Mouse (Mus musculus): ENCODE measurements around the gene Fxn. TPM values are rescaled to one million over a fixed set of nuclear protein-coding genes. Genes with fewer than 3 reads are reported as not detected.
A peak's percentile ranks its signal among the peaks of the same experiment; 100 is the strongest.
"Not testable (repeated sequence)": the region's sequence is repeated elsewhere in the genome, so short reads cannot be mapped to it uniquely, and the experiment has no call there.

The Fxn gene
- polyA plus RNA-seq, 1 experiment from 2014 or later = 65.0 TPM

DNA sequence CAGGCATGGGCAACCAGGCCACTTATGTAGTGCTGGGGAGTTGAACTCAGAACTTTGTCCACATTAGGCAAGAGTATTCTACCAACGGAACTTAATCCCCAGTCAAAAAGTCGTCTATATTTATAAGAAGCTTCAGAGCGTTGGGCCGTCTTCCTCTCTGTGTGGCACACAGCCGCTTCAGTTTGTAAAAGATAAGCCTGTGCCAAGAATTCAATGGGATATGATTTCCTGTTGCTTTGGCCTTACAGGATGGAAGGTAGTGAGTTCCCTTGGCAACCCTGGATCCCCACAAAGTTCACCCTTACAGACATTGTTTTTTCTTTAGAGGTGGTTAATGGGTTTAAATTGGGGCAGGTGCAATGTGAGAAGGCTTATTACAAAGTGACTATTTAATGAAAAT lies 22.0 kb downstream of the Fxn start:
- H3K36me3 ChIP-seq (replicated peaks) = peaks cover 28% of the 10 kb centered on the region
- no peak for DNase-seq (ENCODE audit: low spot score)
- 93% methylated on average over 5 of the region's 5 CpGs for WGBS
- peaks cover 6% of the 10 kb centered on the region for H3K4me1 ChIP-seq
- H3K9me3 ChIP-seq = no peaks in the 10 kb centered on the region
- H3K27ac ChIP-seq (replicated peaks) = no peak overlapping the region
- no peaks in the 10 kb centered on the region for H3K27me3 ChIP-seq (replicated peaks; ENCODE audit: low read depth, poor library complexity, severe bottlenecking)
- no peak overlapping the region for H3K4me3 ChIP-seq

DNA sequence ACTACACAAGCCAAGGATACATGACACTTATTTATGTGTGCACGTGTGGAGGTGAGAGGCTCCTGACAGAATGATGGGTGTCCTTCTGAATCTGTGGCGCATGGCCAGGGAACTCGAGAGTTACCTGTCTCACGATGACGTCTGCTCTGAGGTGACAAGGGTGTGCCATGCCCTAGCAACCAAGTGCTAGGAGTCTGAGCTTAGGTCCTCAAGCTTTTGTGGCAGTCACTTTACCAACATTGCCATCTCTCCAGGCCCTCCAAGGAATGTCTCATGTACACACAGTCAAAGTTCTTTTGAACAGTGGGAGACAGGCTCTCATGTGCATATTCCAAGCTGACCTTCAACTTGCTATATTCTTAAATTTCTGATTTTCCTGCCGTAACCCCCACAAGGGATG lies 22.4 kb downstream of the Fxn start:
- H3K27ac ChIP-seq (replicated peaks) = no peak overlapping the region
- 94% methylated on average over 6 of the region's 6 CpGs for WGBS
- peaks cover 26% of the 10 kb centered on the region for H3K36me3 ChIP-seq (replicated peaks)
- no peak for DNase-seq (ENCODE audit: low spot score)
- no peak overlapping the region for H3K4me3 ChIP-seq
- no peaks in the 10 kb centered on the region for H3K9me3 ChIP-seq
- no peaks in the 10 kb centered on the region for H3K27me3 ChIP-seq (replicated peaks; ENCODE audit: low read depth, poor library complexity, severe bottlenecking)
- peaks cover 6% of the 10 kb centered on the region for H3K4me1 ChIP-seq

DNA sequence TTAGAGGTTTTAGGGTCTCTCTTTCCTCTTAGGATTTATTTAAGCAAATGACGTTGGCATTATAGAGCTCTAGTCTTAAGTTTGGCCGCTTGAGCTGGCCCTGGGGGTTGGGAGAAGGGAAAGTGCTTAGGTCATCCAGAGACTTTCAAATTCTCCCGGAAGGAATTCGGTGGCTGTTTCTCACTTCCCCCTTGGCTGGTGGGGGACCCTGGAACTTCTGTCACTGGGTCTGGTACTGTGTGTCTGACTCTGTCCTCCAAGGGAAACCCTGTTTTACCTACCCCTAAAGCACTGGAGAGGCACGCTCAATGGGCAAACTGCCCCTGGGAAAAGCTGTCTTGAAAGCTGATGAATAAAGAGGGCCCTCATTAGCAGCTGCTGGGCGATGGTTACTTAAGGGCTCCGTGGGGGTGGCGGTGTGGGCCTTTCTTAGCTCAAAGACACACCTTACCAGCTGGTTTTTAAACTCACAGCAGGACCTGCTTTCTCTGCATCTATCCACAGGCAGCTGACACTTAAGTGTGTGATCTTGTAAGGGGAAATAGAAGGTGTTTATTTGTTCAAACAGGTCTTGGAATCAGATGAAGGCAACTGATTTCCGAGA lies 26.6 kb downstream of the Fxn start:
- Histone ChIP-seq H3K4me1 (peaks cover 23% of the 10 kb centered on the region), H3K36me3 (replicated peaks) (no peaks in the 10 kb centered on the region), H3K4me3 (no peak overlapping the region), H3K27ac (replicated peaks) (no peak overlapping the region), H3K27me3 (replicated peaks; ENCODE audit: low read depth, poor library complexity, severe bottlenecking) (no peaks in the 10 kb centered on the region), H3K9me3 (no peaks in the 10 kb centered on the region)
- WGBS = 25% methylated on average over 9 of the region's 9 CpGs
- DNase-seq (ENCODE audit: low spot score) = no peak

DNA sequence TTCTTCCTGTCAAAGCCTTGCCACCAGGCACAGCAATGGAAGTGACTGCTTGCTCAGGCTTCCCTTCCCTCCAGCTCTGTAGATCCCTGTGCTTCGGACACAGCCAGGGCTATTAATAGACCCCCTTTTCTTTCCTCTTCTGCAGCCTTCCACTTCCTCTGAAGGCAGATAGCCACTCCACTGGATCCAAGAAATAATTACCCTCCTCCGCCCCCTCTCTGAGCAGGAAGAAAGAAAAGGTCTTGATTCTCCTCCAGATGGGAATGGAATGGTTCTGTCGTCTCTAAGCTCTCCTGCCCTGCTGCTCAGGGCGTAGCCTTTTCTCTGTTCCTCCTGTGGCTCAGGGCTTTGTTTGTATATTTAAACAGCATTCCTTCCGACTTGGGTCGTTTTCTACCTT lies 28.5 kb downstream of the Fxn start:
- 15% methylated on average over 6 of the region's 6 CpGs for WGBS
- DNase-seq (ENCODE audit: low spot score) = no peak
- no peaks in the 10 kb centered on the region for H3K9me3 ChIP-seq
- H3K4me3 ChIP-seq = peak overlapping the region; percentile 25; the same call in 1 of the 2 replicates
- H3K27me3 ChIP-seq (replicated peaks; ENCODE audit: low read depth, poor library complexity, severe bottlenecking) = no peaks in the 10 kb centered on the region
- peaks cover 23% of the 10 kb centered on the region for H3K4me1 ChIP-seq
- H3K36me3 ChIP-seq (replicated peaks) = no peaks in the 10 kb centered on the region
- peak overlapping the region; percentile 30 for H3K27ac ChIP-seq (replicated peaks)

DNA sequence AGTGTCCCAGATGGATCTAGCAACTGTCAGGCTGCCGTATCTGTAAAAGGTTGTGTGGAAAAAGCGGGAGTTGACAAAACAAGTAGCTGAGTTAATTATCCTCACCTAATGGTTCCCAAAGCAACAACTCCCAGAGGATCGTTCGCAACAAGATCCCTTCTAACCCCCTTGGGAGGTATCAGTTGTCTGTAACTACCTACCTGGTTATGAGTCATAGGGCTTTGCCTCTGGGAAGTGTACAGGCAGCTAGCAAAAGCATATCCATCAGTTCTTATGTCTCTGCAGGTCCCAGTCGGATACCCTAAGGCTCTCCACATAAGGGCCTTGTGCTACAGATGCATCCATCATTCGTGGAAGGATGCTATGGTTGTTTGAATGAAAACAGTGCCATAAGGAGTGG lies 37.1 kb downstream of the Fxn start:
- Histone ChIP-seq H3K36me3 (replicated peaks) (no peaks in the 10 kb centered on the region), H3K27me3 (replicated peaks; ENCODE audit: low read depth, poor library complexity, severe bottlenecking) (no peaks in the 10 kb centered on the region), H3K9me3 (no peaks in the 10 kb centered on the region), H3K4me3 (no peak overlapping the region), H3K4me1 (peaks cover 22% of the 10 kb centered on the region), H3K27ac (replicated peaks) (no peak overlapping the region)
- no peak for DNase-seq (ENCODE audit: low spot score)
- WGBS = 79% methylated on average over 6 of the region's 6 CpGs

DNA sequence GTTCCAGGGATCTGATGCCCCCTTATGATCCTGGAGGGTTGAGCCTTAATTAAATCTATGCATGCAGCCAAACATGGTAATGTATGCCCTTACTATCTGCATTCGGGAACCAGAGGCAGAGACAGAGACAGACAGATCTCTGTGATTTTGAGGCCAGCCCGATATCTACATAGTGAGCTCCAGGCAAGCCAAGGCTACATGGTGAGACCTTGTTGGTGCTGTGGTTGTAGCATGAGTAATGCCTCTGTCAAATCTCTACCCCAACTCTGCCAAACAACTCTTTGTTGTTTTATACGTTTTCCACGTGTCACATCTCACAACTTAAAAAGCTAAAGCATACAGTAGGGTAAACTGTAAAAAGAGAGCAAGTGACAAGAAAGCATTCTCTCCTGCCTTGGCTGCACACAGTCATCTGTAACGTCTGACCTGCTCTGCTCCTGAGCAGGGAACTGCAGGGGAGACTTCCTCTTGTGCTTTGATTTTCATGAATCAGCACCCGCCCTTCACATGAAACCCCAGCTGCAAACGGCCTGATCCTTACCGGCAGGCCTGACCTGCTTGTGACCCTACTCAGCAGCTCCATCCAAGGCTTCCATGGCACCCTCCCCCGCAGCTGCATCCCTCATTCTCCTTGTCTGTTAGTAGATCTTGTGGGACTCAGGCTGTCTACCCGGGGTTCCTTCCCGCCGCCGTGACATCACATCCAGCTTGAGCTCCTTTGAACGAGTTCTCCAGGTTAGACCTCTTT lies 38.4 kb downstream of the Fxn start:
- WGBS = 35% methylated on average over 14 of the region's 14 CpGs
- Histone ChIP-seq H3K27me3 (replicated peaks; ENCODE audit: low read depth, poor library complexity, severe bottlenecking) (no peaks in the 10 kb centered on the region), H3K4me1 (peaks cover 22% of the 10 kb centered on the region), H3K27ac (replicated peaks) (peak overlapping the region; percentile 46), H3K4me3 (no peak overlapping the region), H3K36me3 (replicated peaks) (no peaks in the 10 kb centered on the region), H3K9me3 (no peaks in the 10 kb centered on the region)
- DNase-seq (ENCODE audit: low spot score) = peak; percentile 64

DNA sequence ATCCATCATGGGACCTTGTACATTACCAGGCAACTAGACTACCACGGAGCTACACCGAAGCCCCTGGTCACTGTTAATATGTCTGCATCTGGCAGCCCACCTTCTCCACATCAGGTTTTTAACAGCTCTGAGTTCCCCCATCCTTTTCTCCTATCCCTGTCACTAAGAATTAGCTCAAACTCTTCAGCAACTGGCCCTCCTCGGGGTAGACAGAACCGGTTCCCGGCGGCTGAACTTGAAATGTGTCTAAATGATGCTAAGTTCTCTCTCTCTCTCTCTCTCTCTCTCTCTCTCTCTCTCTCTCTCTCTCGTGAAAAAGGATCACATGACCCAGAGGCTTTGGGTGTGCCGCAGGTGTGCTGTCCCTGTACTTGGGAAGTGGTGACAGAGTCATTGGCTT lies 39.1 kb downstream of the Fxn start:
- Histone ChIP-seq H3K27ac (replicated peaks) (no peak overlapping the region), H3K36me3 (replicated peaks) (no peaks in the 10 kb centered on the region), H3K4me3 (no peak overlapping the region), H3K4me1 (peaks cover 22% of the 10 kb centered on the region), H3K9me3 (no peaks in the 10 kb centered on the region), H3K27me3 (replicated peaks; ENCODE audit: low read depth, poor library complexity, severe bottlenecking) (no peaks in the 10 kb centered on the region)
- DNase-seq (ENCODE audit: low spot score) = no peak
- WGBS = 86% methylated on average over 8 of the region's 8 CpGs

DNA sequence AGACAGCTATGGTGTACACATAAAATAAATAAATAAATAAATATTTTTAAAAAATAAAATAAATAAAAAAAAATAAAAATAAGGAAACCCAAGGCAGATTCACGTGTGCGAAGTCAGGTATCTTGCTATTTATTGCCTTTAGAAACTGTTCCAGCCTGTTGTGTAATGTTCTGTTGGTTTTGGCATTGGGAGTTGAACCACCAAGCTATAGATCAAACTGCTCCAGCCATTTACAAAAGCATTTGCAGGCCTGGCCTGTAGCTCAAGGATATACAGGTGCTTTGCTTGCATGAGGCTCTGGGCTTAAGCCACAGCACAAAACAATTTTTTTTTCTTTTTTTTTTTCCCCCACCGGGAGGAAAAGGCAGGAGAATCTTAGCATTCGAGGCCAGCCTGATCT lies 42.4 kb downstream of the Fxn start:
- DNase-seq (ENCODE audit: low spot score) = no peak
- H3K9me3 ChIP-seq = no peaks in the 10 kb centered on the region
- WGBS = 86% methylated on average over 4 of the region's 4 CpGs
- no peaks in the 10 kb centered on the region for H3K36me3 ChIP-seq (replicated peaks)
- no peak overlapping the region for H3K27ac ChIP-seq (replicated peaks)
- no peak overlapping the region for H3K4me3 ChIP-seq
- H3K4me1 ChIP-seq = peaks cover 18% of the 10 kb centered on the region
- H3K27me3 ChIP-seq (replicated peaks; ENCODE audit: low read depth, poor library complexity, severe bottlenecking) = no peaks in the 10 kb centered on the region

DNA sequence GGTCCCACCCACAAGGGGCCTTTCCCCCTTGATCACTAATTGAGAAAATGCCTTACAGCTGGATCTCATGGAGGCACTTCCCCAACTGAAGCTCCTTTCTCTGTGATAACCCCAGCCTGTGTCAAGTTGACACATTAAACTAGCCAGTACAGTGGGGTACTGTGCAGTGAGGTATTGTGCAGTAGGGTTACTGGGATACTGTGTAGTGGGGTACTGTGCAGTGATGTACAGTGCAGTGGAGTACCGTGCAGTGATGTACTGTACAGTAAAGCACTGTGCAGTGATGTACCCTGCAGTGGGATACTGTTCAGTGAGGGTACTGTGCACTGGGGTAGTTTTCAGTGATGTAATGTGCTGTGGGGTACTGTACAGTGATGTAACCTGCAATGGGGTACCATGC lies 48.0 kb downstream of the Fxn start:
- not testable (repeated sequence) for H3K36me3 ChIP-seq (replicated peaks); H3K27ac ChIP-seq (replicated peaks); H3K4me3 ChIP-seq; DNase-seq (ENCODE audit: low spot score); H3K9me3 ChIP-seq; H3K27me3 ChIP-seq (replicated peaks; ENCODE audit: low read depth, poor library complexity, severe bottlenecking); H3K4me1 ChIP-seq
- WGBS = 95% methylated on average over 1 of the region's 1 CpGs

DNA sequence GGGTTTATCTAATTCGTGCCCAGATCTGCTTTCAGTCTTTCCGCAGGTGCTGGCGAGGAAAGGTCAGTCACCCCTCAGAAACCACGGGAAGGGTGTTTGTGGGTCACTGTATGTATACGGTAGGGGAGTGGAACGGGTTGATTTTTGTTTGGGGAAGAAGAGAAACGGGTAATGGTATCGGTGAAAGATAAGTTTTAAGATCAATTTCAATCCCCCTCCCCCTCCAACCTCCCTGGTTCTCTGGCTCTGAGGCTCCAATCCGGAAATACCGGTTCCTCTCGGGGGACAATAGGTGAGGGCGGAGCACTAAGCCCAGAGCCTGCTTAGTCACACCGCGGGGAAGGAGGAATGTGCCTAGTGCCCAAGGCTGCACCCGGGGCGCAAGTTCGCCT lies 55.1 kb downstream of the Fxn start:
- WGBS = 1% methylated on average over 17 of the region's 17 CpGs
- Histone ChIP-seq H3K27ac (replicated peaks) (peak overlapping the region; percentile 85; the same call in 1 of the 2 replicates), H3K9me3 (no peaks in the 10 kb centered on the region)

DNA sequence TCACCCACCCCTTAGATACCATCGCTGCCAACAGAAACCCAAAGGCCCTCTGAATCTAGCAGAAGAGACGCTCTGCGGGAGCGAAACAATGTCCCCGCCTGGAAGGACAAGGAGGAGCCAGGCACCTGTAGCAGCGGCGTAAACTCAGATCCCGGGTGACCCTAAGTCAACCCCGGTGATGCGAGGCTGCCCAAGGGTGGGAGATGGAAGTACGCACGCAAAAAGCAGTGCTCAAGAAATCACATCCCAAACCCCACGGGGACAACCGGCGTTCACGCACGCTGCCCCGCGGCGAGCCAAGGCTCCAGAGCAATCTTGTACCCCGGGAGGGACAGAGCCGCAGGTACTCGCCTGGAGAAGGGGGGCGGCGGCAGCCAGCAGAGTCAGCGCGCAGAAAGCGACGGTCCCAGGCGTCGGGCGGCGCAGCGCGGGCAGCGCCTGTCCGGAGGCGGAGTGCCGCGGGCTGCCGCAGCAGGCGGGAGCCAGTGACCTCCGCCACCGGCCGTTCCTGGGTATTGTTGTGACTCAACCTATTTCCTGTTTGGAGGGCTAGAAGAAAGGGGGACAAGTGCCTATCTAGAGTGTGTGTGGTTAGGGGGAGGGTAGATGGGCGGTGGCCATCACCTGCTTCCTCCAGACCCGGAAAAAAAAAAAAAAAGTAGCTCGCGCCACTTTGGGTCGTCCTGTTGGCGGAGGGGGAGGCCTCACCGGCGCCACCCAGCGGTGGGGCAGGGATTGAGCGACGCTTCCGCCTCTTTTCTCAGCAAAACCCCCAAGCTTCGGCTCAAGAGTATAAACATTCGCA lies 55.7 kb downstream of the Fxn start, which contains the start of gene Tjp2:
TSS of gene Tjp2 (minus strand) at position 531 of the 805 bp plus-strand sequence.
- H3K27me3 ChIP-seq (replicated peaks; ENCODE audit: low read depth, poor library complexity, severe bottlenecking) = peaks cover 48% of the 10 kb centered on the region
- peaks cover 26% of the 10 kb centered on the region for H3K4me1 ChIP-seq
- H3K27ac ChIP-seq (replicated peaks) = peak within 1 kb of the TSS; percentile 85
- H3K36me3 ChIP-seq (replicated peaks) = no peaks in the 10 kb centered on the region
- DNase-seq (ENCODE audit: low spot score) = peak; percentile 73
- under 1% methylated on average over 59 of the region's 59 CpGs for WGBS
- no peaks in the 10 kb centered on the region for H3K9me3 ChIP-seq
- H3K4me3 ChIP-seq = peak within 1 kb of the TSS; percentile 69

More for the DNA sequence above, 55.1 kb downstream of the Fxn start:
- DNase-seq (ENCODE audit: low spot score) = peak; percentile 77
- no peaks in the 10 kb centered on the region for H3K36me3 ChIP-seq (replicated peaks)
- H3K4me3 ChIP-seq = peak overlapping the region; percentile 69
- peaks cover 48% of the 10 kb centered on the region for H3K27me3 ChIP-seq (replicated peaks; ENCODE audit: low read depth, poor library complexity, severe bottlenecking)
- peaks cover 22% of the 10 kb centered on the region for H3K4me1 ChIP-seq

DNA sequence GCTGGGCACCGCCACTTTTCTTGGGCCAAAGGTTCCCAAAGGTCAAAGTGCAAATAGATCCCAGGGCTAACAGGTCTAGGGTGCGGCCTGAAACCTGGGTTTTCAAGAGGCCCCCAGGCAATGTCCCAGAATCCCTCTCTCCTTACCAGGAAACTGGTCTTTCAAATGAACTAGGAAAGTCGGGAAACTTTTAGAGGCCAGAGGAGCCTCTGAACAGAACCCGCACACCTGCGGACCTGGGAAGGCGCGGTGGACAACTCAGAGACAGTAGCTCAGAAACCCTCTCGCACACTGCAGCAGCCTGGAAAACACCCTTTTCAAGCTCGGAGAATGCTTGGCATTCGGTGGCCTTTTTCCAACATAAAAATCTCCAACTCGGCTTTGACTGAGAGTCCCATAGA lies 56.6 kb downstream of the Fxn start:
- no peaks in the 10 kb centered on the region for H3K9me3 ChIP-seq
- peaks cover 34% of the 10 kb centered on the region for H3K4me1 ChIP-seq
- H3K36me3 ChIP-seq (replicated peaks) = no peaks in the 10 kb centered on the region
- peak overlapping the region; percentile 69 for H3K4me3 ChIP-seq
- no peak for DNase-seq (ENCODE audit: low spot score)
- peak overlapping the region; percentile 85 for H3K27ac ChIP-seq (replicated peaks)
- H3K27me3 ChIP-seq (replicated peaks; ENCODE audit: low read depth, poor library complexity, severe bottlenecking) = peaks cover 48% of the 10 kb centered on the region
- 6% methylated on average over 11 of the region's 11 CpGs for WGBS

All from embryonic facial prominence, embryonic 10.5 days (tissue).